Mouse (Mus musculus): ENCODE results near the gene Mphosph8.

Gene Mphosph8

DNA sequence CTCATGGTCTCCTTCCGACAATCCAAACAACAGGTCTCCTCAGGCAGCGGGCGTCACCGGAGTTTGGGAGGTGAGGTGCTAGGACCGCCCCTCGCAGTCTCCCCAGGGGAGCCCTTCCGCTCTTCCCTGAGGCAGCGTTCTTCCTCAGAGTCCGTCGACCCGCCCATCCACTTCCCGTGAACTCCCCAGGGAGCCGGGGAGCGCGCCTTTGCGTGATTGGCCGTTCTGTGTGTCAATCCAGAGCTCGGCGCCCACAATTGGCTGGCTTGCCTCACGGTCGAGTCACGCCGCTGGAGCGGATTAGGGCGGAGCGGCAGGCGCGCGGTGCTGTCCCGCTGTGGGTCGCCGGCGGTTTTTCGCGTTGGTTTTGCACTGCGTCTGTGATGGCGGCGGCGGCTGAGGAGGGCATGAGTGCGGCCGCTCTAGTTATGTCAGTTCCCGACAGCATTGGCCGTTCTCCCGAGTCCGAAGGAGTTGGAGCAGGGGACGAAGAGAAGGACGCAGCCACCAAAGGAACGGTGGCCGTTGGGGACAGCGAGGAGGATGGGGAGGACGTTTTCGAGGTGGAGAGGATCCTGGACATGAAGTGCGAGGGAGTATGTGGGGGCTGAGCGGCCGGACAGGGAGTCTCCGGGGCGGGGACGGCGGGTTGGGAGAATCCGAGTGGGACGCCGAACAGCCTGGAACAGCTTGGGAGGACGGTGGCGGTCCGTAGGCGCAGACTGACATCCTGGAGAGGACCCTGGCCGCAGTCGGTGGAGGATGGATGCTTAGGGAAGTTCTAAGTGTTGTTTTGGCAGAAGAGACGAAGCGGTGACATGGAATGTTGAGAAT, at the start of gene Mphosph8:
Gene Mphosph8 (plus strand): TSS at position 280 of the 834 bp plus-strand sequence.
- DNase-seq (ENCODE audit: extremely low spot score, low spot score), result peak; percentile 100

DNA sequence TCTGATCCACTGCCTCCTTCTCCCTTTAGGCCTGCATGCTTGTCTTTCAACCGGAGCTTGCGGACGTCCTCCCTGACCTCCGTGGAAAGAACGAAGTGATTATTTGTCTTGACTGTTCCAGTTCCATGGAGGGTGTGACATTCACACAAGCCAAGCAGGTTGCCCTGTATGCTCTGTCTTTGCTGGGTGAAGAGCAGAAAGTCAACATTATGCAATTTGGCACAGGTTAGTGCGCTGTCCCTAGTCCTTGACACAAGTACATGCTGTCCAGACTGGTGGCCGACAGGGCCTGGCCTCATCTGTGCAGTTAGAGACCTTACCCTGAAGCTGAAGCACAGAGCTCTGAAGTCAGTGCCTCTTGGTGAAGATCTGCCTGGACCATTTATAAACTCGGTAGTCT, 47.6 kb upstream of the Mphosph8 start:
- DNase-seq (ENCODE audit: extremely low spot score, low spot score), result no peak

DNA sequence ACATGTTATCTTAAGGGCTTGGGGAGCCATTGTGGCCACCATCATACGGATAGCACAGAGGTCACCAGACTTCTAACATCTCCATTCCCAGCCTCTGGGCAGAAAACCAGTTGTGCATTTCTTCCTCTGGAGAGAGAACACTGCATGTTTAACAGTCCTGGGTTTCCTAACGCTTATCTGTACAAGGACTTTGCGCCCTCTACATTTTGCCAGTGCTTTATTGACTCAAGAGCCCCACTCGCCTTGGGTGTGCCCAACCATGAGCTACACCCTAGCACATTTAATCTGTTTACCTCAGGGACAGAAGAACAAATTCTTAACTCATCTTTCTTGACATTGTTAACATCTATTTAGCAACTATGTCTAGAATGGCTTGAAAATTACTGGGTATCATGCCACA, 41.8 kb upstream of the Mphosph8 start:
- DNase-seq (ENCODE audit: extremely low spot score, low spot score), result no peak

DNA sequence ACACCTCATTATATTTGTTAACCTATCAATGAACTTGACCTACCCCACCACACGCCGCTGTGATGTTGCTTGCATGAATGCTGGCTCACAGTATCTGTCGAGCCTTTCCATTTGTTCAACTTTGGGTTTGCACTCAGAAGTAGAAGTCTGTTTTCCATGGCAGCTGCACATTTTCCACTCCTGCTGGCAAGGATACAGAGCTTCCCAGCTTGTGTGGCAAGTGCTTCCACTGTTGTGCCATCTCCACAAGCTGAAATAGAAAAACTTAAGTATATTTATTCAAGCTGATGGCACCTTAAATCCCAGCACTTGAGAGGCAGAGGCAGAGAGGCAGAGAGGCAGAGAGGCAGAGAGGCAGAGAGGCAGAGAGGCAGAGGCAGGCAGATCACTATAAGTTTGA, 39.7 kb upstream of the Mphosph8 start:
- no peak for DNase-seq (ENCODE audit: extremely low spot score, low spot score)

DNA sequence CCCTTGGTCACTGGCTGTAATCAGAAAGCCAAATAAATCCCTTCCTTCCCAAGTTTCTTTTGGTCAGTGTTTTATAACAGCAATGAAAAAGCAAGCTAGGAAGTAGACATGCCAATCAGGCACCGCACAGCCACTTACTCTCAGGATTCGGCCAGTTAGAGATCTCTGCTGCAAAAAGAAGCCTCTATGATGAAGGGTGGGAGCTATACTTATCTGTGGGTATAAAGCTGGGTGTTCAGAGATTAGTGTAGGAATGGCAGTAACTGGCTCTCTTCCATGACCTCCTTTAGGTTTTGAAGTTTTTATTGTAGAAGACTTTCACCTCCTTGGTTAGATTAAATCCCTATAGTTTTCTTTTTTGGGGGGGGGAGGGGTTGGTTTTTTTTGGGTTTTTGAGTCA, 36.9 kb upstream of the Mphosph8 start:
- DNase-seq (ENCODE audit: extremely low spot score, low spot score), result no peak

DNA sequence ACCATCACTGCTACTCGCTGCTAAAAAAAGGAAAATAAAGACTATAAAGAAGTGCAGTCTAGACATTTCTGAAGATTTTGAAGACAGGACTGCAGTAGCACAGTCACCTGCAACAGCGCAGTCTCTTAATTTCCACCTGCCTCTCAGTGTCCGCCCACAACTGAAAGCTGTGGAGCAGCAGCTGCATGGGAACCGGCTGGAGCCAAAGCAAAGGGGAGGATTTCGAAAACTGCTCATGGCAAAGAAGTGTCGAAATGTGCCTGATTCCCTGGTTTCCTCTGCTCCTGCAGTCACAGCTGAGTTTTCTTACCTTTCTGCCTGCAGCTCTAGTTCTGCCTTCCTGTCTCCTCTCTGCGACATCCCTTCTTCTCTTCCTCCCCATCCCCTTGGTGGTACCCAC, 20.8 kb upstream of the Mphosph8 start:
- DNase-seq (ENCODE audit: extremely low spot score, low spot score), result no peak

DNA sequence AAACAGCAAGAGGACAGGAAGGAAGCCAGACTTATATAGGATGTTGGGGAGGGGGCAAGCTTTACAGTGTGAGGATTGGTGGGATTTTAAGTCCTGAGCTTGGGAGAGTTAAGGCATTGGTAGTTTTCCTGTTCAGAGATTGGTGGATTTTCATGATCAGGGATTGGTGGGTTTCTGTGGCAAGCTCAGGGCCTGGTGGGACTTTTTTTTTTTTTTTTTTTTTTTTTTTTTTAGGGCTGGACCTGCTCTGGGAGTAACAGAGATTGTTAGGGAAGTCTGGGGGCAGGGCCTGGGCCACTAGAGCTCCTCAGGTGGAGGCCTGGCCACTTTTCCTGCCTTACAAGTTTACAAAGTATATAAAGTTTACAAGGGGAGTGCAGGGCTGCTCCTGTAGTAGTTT, 18.6 kb upstream of the Mphosph8 start:
- no peak for DNase-seq (ENCODE audit: extremely low spot score, low spot score)

DNA sequence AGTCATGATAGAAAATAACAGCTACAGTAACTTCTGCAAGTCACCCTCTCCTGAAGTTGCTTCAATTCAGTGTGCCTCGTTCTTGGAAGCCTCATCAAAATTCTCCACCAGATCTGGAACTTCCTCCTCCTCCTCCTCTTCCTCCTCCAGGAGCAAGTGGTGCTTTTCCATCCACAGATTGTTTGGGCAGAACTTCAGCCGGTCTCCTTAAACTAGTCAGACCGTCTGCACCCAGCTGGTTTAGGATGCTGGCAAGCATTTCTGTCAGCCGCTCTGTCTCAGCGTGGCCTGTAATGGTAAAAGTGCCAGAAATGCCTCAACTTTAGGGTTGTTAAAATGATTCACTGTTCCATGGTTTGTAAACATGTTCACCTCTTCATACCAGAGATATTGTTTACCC, 2.4 kb upstream of the Mphosph8 start:
- DNase-seq (ENCODE audit: extremely low spot score, low spot score), result no peak

DNA sequence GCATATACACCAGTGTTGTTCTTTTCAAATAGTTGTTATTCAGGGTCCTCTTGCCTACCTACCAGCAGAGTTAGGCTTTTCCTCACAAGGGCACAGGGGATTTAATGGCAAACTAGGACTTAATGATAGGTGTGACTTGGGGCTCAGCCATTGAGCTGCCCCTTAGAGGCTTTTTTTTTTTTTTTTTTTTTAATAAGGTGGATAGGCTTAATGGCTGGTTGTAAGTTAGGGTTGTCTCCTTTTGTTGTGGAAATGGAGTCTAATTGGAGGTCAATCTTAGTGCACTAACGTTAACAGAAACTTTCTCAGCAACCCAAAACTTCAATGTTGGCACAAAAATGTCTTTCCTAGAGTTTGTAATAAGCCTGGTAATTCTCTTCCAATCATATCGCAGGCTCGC, 1.1 kb upstream of the Mphosph8 start:
- DNase-seq (ENCODE audit: extremely low spot score, low spot score), result no peak

DNA sequence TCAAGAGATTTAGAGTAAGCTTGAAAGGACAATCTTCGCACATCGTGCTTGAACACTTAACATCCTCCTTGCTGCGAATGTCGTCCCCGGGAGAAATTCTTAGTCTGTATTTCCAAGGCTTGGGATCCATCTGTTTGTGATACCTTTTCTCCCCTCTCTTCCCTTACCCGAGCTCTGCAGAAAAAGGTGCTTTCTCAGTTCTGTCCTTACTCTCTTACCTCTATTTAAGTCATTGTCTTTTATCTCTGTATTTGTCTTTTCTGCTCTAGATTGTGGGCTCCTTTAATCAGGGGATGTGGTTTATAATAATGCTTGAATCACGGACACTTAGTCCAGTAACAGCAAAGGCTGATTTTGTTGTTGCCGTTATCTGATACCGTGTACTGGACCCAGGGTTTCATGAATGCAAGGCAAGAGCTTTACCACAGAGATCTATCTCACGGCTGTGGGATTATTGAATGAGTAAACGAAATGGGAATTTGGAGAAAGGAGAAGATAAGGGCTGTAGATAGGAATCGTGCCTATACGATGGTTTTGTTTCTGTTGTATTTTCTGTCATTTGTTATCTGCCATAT, 1.1 kb downstream of the Mphosph8 start:
- DNase-seq (ENCODE audit: extremely low spot score, low spot score), result no peak

DNA sequence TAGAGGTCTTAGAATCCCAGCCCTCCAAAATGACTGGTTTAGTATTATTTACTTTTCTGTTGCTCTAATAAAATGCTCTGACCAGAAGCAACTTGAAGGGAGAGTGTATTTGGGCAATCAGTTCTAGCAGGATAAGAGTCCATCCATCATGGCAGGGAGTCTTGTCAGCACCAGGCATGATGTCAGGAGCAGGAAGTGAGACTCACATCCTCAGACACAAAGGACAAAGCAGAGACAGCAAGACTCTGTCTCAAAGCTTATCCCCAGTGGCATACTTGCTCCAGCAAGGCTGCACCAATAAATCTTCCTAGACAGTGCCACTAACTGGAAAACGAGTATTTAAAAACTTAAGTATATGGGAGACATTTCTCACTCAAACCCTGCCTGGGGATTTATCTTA, 17.4 kb downstream of the Mphosph8 start:
- no peak for DNase-seq (ENCODE audit: extremely low spot score, low spot score)

DNA sequence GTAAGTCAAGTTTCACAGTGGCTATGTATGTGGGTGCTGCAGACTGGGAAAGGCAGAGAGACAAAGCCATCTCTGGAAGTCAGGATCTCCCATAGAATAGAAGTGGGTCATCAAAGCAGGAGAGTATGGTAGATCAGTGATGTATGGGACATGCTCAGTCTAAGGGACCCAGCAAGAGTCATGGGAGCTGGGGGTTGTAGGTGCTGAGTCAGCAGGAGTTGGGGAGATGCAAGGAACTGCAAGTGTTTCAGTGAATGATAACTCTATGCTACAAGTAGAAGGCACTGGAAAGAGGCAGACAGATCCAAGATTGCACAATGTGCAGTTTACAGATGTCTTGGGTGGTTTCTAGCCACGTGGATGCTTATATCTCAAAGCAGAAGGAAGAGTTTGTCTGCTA, 21.1 kb downstream of the Mphosph8 start:
- no peak for DNase-seq (ENCODE audit: extremely low spot score, low spot score)

DNA sequence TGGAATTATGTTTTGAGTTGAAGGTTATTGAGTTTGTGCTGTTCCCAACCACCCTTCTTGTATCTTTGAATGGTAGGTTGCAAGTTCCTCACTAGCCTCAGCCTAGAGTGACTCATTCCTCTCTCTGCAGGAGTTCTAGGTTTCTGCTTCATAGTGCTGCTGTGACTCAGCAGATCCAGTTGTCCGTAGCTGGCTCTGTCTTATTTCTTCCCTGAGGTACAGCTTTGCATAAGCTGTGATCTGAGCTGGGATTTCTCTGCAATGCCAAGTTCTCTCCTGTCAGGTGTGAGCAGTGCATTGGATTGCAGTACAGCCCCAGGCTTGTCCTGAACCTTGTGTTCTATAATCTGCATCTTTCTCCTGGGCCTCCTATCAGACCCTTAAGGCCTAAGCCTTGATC, 21.7 kb downstream of the Mphosph8 start:
- no peak for DNase-seq (ENCODE audit: extremely low spot score, low spot score)

DNA sequence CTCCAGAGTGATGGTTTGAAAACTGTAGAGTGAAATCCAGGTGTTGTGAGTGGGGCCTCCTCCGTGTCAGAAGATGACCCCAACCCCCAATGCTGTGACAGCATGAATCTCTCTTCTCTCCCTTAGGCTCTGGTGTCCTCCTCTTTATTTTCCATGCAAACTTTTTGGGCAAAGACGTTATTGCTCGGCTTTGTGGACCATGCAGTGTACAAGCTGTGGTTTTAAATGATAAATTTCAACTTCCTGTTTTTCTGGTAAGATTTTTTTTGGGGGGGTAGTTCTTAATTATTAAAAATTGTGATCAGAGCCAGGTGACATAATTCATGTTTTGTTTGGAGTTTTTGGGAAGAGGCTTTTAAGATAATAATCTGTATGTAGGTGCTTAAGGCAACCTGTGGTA, 27.4 kb downstream of the Mphosph8 start:
- no peak for DNase-seq (ENCODE audit: extremely low spot score, low spot score)

DNA sequence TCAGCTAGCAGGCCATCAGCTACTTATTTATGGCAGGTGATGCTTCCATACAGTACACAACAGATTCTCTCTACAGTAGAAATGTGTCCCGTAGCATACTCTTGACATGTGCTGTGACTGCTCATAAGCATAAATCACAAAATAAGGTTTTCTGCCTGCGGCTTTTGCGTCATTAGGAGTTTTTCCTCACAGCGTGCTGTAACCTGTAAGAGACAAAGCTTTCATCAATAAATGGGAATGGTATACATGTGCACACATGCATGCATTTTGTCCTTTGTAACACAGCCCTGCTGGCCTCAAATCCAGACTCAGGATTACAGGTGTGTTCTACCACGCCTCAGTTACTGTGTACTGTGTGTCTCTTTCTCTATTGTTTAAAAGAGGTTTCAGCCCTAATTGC, 29.8 kb downstream of the Mphosph8 start:
- DNase-seq (ENCODE audit: extremely low spot score, low spot score), result peak; percentile 7

DNA sequence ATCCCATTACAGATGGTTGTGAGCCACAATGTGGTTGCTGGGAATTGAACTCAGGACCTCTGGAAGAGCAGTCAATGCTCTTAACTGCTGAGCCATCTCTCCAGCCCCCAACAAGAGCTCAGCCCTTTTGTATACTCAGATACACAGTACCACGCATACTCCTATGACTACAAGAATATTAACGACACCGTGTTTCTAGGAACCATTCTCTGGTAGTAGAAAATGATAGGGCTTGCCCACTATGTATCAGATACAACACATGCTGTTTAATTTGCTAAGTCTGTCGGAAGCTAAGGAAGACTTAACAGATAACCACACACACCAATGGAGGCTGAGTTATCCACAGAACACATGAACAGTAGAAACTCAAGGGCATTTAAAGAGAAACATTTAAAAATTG, 34.6 kb downstream of the Mphosph8 start:
- DNase-seq (ENCODE audit: extremely low spot score, low spot score), result no peak

DNA sequence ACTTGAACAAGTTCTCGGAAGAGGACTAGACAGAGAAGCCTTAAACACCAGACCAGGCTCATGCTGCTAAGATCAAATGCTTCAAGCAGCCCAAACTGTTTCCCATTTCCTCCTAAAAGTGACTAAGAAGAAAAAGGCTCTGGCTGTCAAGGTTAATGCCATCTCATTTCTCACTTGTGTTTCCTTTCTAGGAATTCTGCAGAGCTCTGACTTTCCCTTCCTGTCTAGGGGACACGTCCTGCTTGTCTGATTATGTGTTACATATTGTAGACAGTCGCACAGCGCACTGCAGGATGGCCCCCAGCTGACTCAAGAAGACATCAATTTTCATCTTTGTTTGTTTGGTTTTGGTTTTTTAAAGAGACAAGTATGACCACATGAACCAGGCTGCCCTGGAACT, 37.6 kb downstream of the Mphosph8 start:
- no peak for DNase-seq (ENCODE audit: extremely low spot score, low spot score)

DNA sequence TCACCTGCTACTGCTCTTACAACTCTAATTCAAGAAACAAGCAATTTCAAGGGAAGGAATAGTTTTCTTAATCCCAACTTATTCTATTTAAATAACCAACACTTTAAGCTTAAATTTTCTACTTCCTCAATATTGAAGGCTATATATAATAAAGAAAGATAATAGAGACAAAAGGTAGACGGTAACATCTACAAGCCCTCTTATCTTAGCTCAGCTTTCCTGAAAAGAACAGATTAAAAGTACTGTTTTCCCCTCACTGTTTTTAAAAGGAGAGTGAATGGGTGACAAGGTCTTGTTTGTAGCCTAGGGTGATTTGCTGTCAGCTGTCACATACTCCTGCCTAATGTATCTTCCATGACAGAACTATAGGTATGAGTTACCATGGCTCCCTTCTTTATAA, 58.4 kb downstream of the Mphosph8 start:
- no peak for DNase-seq (ENCODE audit: extremely low spot score, low spot score)

DNA sequence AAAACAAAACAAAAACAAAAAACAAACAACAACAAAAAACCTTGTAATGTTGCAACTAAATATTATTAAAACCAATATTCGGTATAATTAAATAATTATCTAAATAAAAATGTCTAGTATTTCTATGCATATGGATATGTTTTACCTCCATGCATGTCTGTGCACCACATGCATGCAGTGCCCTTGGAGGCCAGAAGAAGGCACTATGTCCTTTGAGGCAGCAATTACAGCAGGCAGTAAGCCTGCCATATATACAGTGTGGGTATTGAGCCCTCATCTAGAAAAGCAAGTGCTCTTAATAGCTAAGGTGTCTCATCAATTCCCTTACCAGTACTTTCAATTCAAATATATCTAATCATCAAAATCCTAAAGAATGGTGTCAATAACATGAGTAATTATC, 72.1 kb downstream of the Mphosph8 start:
- no peak for DNase-seq (ENCODE audit: extremely low spot score, low spot score)

Measured in neural tube, embryonic 10.5 days (tissue).